Mouse (Mus musculus): ENCODE data around the gene Ppp4r1. TPM values are rescaled to one million over a fixed set of nuclear protein-coding genes. Genes with fewer than 3 reads are reported as not detected.

Gene Ppp4r1
- total and polyA plus RNA-seq, 3 experiments: 21.8 to 313 (median 34.3) TPM

DNA sequence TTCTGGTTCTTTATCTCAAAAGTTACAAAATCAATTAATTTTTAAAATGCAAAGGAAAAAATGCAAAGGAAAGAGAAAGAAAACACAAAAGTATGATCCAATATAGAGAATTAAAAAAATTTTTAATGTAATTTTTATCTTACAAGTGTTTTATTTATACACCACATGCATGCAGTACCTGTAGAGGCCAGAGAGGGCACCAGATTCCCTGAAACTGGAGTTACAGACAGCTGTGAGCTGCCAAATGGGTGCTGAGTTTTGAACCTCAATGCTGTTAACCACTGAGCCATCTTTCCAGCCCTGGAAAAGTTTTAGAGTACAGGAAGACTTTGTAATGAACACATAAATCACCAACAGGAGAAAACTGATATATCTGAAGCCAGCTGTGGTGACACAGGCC is 32.1 kb upstream of the Ppp4r1 start:
- H3K27me3 ChIP-seq (ENCODE audit: control insufficient read depth in 1 of 2, insufficient read depth in 2 of 2, low read length in 2 of 2): no peaks in the 10 kb centered on the region
- H3K27ac ChIP-seq (ENCODE audit: control insufficient read depth, low read depth, low read length): no peak overlapping the region
- 0 out of 2 replicates have a peak, but pooled peaks cover 1% of the 10 kb centered on the region for H3K79me2 ChIP-seq (ENCODE audit: control insufficient read depth, insufficient read depth, low read length, poor library complexity)
- no peak overlapping the region for H3K9ac ChIP-seq (ENCODE audit: control insufficient read depth, low read depth, low read length, poor library complexity, severe bottlenecking)
- H3K4me3 ChIP-seq (ENCODE audit: control insufficient read depth in 1 of 2, insufficient read depth in 1 of 2, low read depth in 2 of 2, low read length in 2 of 2): no peak overlapping the region
- TF ChIP-seq CHD2 (IDR thresholded peaks at IDR 0.05; ENCODE audit: low read length) (no peak), CTCF (IDR thresholded peaks at IDR 0.05 in 2 of 3, conservative IDR thresholded peaks at IDR 0.05 in 1 of 3; ENCODE audit: control insufficient read depth in 1 of 3, insufficient read depth in 1 of 3, low read depth in 2 of 3, low read length in 3 of 3, poor library complexity in 1 of 3, severe bottlenecking in 1 of 3) (peak in 1 of 3 experiments; percentile 9; a peak in 2 of 6 replicates)
- H3K36me3 ChIP-seq (ENCODE audit: control insufficient read depth in 1 of 2, insufficient read depth in 2 of 2, low read length in 2 of 2): no peaks in the 10 kb centered on the region
- no peaks in the 10 kb centered on the region for H3K4me1 ChIP-seq (ENCODE audit: control insufficient read depth in 1 of 2, insufficient read depth in 2 of 2, low read length in 2 of 2)
- H3K9me3 ChIP-seq (replicated peaks; ENCODE audit: insufficient read depth, low read length): no peaks in the 10 kb centered on the region
- DNase-seq (ENCODE audit: low read depth, low spot score): peak; percentile 52

DNA sequence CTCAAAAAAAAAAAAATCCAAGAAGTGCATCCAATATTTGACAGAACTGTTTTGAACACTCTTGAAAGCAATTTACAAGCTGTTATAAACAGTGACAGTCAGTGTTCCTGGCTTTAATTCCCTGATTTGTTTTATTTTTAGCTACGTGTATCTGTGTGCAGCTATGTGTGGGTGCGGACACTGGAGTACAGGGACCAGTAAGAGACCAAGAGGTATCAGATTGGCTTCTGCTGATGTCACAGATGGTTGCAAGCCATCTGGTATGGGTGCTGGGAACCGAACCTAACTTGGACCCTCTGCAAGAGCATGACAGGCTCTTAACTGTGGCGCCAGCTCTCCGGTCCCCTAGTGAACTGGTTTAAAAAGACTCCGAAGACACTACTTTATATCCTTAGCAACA is 29.2 kb upstream of the Ppp4r1 start:
- no peak overlapping the region for H3K27ac ChIP-seq (ENCODE audit: control insufficient read depth, low read depth, low read length)
- no peak for TF ChIP-seq SIN3A (IDR thresholded peaks at IDR 0.05; ENCODE audit: low read length)
- TF ChIP-seq POLR2A (IDR thresholded peaks at IDR 0.05; ENCODE audit: control insufficient read depth in 1 of 2, insufficient read depth in 1 of 2, low read depth in 1 of 2, low read length in 2 of 2, poor library complexity in 1 of 2): no peak
- no peak for TF ChIP-seq CTCF (IDR thresholded peaks at IDR 0.05 in 2 of 3, conservative IDR thresholded peaks at IDR 0.05 in 1 of 3; ENCODE audit: control insufficient read depth in 1 of 3, insufficient read depth in 1 of 3, low read depth in 2 of 3, low read length in 3 of 3, poor library complexity in 1 of 3, severe bottlenecking in 1 of 3)
- no peak for TF ChIP-seq MXI1 (IDR thresholded peaks at IDR 0.05; ENCODE audit: low read depth, low read length)
- no peak for TF ChIP-seq TBP (IDR thresholded peaks at IDR 0.05; ENCODE audit: low read depth, low read length)
- no peak for TF ChIP-seq USF2 (IDR thresholded peaks at IDR 0.05; ENCODE audit: borderline replicate concordance in 1 of 2, insufficient read depth in 1 of 2, low read depth in 1 of 2, low read length in 2 of 2)
- no peak for TF ChIP-seq RCOR1 (IDR thresholded peaks at IDR 0.05; ENCODE audit: low read depth, low read length)
- TF ChIP-seq MAFK (IDR thresholded peaks at IDR 0.05; ENCODE audit: borderline replicate concordance, low read depth, low read length): no peak
- TF ChIP-seq SMC3 (IDR thresholded peaks at IDR 0.05; ENCODE audit: low read depth, low read length): no peak
- H3K36me3 ChIP-seq (ENCODE audit: control insufficient read depth in 1 of 2, insufficient read depth in 2 of 2, low read length in 2 of 2): no peaks in the 10 kb centered on the region
- no peaks in the 10 kb centered on the region for H3K79me2 ChIP-seq (ENCODE audit: control insufficient read depth, insufficient read depth, low read length, poor library complexity)
- no peaks in the 10 kb centered on the region for H3K4me1 ChIP-seq (ENCODE audit: control insufficient read depth in 1 of 2, insufficient read depth in 2 of 2, low read length in 2 of 2)
- no peaks in the 10 kb centered on the region for H3K27me3 ChIP-seq (ENCODE audit: control insufficient read depth in 1 of 2, insufficient read depth in 2 of 2, low read length in 2 of 2)
- H3K4me3 ChIP-seq (ENCODE audit: control insufficient read depth in 1 of 2, insufficient read depth in 1 of 2, low read depth in 2 of 2, low read length in 2 of 2): no peak overlapping the region
- no peaks in the 10 kb centered on the region for H3K9me3 ChIP-seq (replicated peaks; ENCODE audit: insufficient read depth, low read length)
- no peak overlapping the region for H3K9ac ChIP-seq (ENCODE audit: control insufficient read depth, low read depth, low read length, poor library complexity, severe bottlenecking)
- no peak for DNase-seq (ENCODE audit: low read depth, low spot score)

DNA sequence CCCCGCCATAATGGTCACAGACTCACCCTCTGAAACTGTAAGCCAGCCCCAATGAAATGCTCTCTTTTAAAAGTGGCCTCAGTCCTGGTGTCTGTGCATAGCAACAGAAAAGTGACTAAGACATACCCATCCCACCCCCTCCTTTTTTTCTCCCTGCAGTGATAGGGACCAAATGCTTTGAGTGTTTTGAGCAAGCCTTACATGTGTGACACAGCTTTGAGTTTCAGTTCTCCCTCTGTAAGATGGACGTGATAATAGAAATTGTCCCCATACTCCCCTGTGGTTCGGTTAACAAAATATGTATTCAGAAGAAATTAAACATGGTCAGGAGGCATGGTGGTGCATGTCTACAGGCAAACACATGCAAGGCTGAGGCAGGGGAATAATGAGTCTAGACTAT is 26.5 kb upstream of the Ppp4r1 start:
- Histone ChIP-seq H3K36me3 (ENCODE audit: control insufficient read depth in 1 of 2, insufficient read depth in 2 of 2, low read length in 2 of 2) (no peaks in the 10 kb centered on the region), H3K9ac (ENCODE audit: control insufficient read depth, low read depth, low read length, poor library complexity, severe bottlenecking) (no peak overlapping the region), H3K9me3 (replicated peaks; ENCODE audit: insufficient read depth, low read length) (no peaks in the 10 kb centered on the region), H3K27ac (ENCODE audit: control insufficient read depth, low read depth, low read length) (no peak overlapping the region), H3K4me3 (ENCODE audit: control insufficient read depth in 1 of 2, insufficient read depth in 1 of 2, low read depth in 2 of 2, low read length in 2 of 2) (no peak overlapping the region), H3K27me3 (ENCODE audit: control insufficient read depth in 1 of 2, insufficient read depth in 2 of 2, low read length in 2 of 2) (no peaks in the 10 kb centered on the region), H3K79me2 (ENCODE audit: control insufficient read depth, insufficient read depth, low read length, poor library complexity) (no peaks in the 10 kb centered on the region), H3K4me1 (ENCODE audit: control insufficient read depth in 1 of 2, insufficient read depth in 2 of 2, low read length in 2 of 2) (no peaks in the 10 kb centered on the region)
- no peak for DNase-seq (ENCODE audit: low read depth, low spot score)
- TF ChIP-seq RAD21 (IDR thresholded peaks at IDR 0.05; ENCODE audit: low read depth, low read length): no peak
- TF ChIP-seq MYB (IDR thresholded peaks at IDR 0.05; ENCODE audit: low read depth, low read length): no peak
- no peak for TF ChIP-seq POLR2AphosphoS2 (IDR thresholded peaks at IDR 0.05; ENCODE audit: low read length)
- TF ChIP-seq JUND (IDR thresholded peaks at IDR 0.05; ENCODE audit: low read depth, low read length): no peak
- no peak for TF ChIP-seq EP300 (IDR thresholded peaks at IDR 0.05; ENCODE audit: low read depth in 1 of 2, low read length in 2 of 2)
- TF ChIP-seq TCF12 (IDR thresholded peaks at IDR 0.05; ENCODE audit: low read depth, low read length): no peak
- TF ChIP-seq ZNF384 (IDR thresholded peaks at IDR 0.05; ENCODE audit: low read depth, low read length): no peak
- TF ChIP-seq E2F4 (IDR thresholded peaks at IDR 0.05; ENCODE audit: borderline replicate concordance, low read depth, low read length): no peak
- TF ChIP-seq CHD2 (IDR thresholded peaks at IDR 0.05; ENCODE audit: low read length): no peak

Measured in MEL (cell line).